25 mouse cellular contexts compared by ENCODE assay signal in the genomic region with DNA sequence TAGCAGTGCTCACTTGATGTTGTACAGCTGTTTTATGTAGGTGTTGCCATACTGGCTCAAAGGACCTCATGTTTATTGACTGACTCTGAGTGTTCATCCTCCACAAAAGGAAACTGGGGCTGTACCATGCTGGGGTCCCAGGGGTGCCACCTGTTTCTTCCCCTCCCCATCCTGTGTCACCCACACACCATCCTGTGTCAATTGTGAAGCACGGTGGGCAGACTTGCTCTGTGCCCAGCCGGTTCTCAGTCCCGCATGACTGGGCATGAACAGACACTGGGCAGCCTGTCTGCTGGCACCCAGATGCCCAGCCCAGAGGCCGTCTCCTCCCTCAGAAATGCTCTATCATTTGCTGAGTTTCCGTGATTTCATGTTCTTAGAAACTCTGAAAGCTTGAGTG. TPM values are rescaled to one million over a fixed set of nuclear protein-coding genes. Genes with fewer than 3 reads are reported as not detected.
DNase-seq lines count a peak whose midpoint lies in the region; ATAC-seq and TF ChIP-seq lines count a peak whose summit lies in the region.
"Had no signal": no experiment of that assay in that cellular context is flagged by ENCODE, and none has a peak within 500 bp of the region (broad histone marks: within the 10 kb centered on the region; RNA-seq: fewer than 3 reads in every experiment).

No protein-coding gene starts in this region.

- H3K4me3 ChIP-seq in kidney, postnatal 0 days (replicated peaks; ENCODE audit: low read depth, low read length): no peak overlapping the region
- H3K4me3 ChIP-seq in spleen, adult 2 months (ENCODE audit: extremely low read depth, insufficient read depth, insufficient read length): no peak overlapping the region
- H3K4me3 ChIP-seq: embryonic facial prominence, embryonic 15.5 days; limb, embryonic 15.5 days; midbrain, embryonic 12.5 days; neural tube, embryonic 12.5 days; stomach, embryonic 15.5 days had no signal

- peak; percentile 54 to 83 for DNase-seq in adrenal gland, adult (ENCODE audit: inconsistent age in 2 of 2, low spot score in 1 of 2)
- no peak for DNase-seq in adrenal gland, postnatal 25 days
- DNase-seq in kidney, postnatal 0 days (ENCODE audit: low spot score): no peak
- DNase-seq in kidney, postnatal 10 days: no peak
- peak in 1 of 2 experiments; percentile 65 for DNase-seq in spleen, adult 2 months (ENCODE audit: low read depth in 1 of 2, low spot score in 2 of 2)
- no peak for DNase-seq in spleen, adult 12 weeks (ENCODE audit: low spot score)
- DNase-seq in thymus, postnatal 4 days: peak; percentile 52
- DNase-seq: cerebellum, adult 8-10 months; heart, postnatal 10 days; layer of hippocampus, postnatal 36 days; lung, embryonic 14.5 days; lung, postnatal 4 days; right cerebral cortex, adult 18-20 months had no signal

- H3K4me1 ChIP-seq in kidney, postnatal 0 days (replicated peaks; ENCODE audit: insufficient read depth, low read length): peaks cover 29% of the 10 kb centered on the region
- H3K4me1 ChIP-seq in spleen, adult 2 months (ENCODE audit: control insufficient read depth, insufficient read depth, insufficient read length): peaks cover 54% of the 10 kb centered on the region; the same call in 1 of the 2 replicates

- H3K4me2 ChIP-seq in kidney, postnatal 0 days (ENCODE audit: low read length): no peak overlapping the region
- H3K4me2 ChIP-seq: embryonic facial prominence, embryonic 15.5 days; heart, embryonic 11.5 days; limb, embryonic 15.5 days; lung, embryonic 14.5 days; midbrain, embryonic 12.5 days; neural tube, embryonic 12.5 days; stomach, embryonic 15.5 days had no signal

- no peaks in the 10 kb centered on the region for H3K27me3 ChIP-seq in kidney, postnatal 0 days (ENCODE audit: insufficient read depth, low read length)
- H3K27me3 ChIP-seq in spleen, adult 2 months (ENCODE audit: control insufficient read depth, insufficient read depth, low read length): no peaks in the 10 kb centered on the region
- H3K27me3 ChIP-seq: embryonic facial prominence, embryonic 15.5 days; limb, embryonic 15.5 days; midbrain, embryonic 12.5 days; neural tube, embryonic 12.5 days; stomach, embryonic 15.5 days had no signal

- TF ChIP-seq POLR2A in spleen, adult 2 months (IDR thresholded peaks at IDR 0.05; ENCODE audit: low read depth, low read length): no peak

- ATAC-seq in kidney, postnatal 0 days (replicated peaks; ENCODE audit: low FRiP score, low read depth): 0 out of 2 replicates have a peak, but pooled peaks have one; percentile 31
- no peak for ATAC-seq in megakaryocyte-erythroid progenitor cell, adult 5-6 weeks (replicated peaks; ENCODE audit: low FRiP score, low TSS enrichment, poor library complexity, severe bottlenecking)
- ATAC-seq: CD4-positive, CD25-positive, alpha-beta regulatory T cell, adult 4 months; forebrain, embryonic 16.5 days; inflammation-experienced regulatory T-cells, adult 6 months had no signal

- no peaks in the 10 kb centered on the region for H3K36me3 ChIP-seq in kidney, postnatal 0 days (ENCODE audit: insufficient read depth, low read length)
- no peaks in the 10 kb centered on the region for H3K36me3 ChIP-seq in spleen, adult 2 months (ENCODE audit: control insufficient read depth, insufficient read depth, low read length)
- H3K36me3 ChIP-seq: embryonic facial prominence, embryonic 15.5 days; limb, embryonic 15.5 days; midbrain, embryonic 12.5 days; neural tube, embryonic 12.5 days; stomach, embryonic 15.5 days had no signal

- H3K9me3 ChIP-seq in kidney, postnatal 0 days (replicated peaks; ENCODE audit: low read length): no peaks in the 10 kb centered on the region
- H3K9me3 ChIP-seq: embryonic facial prominence, embryonic 15.5 days; limb, embryonic 15.5 days; midbrain, embryonic 12.5 days; neural tube, embryonic 12.5 days; stomach, embryonic 15.5 days had no signal

- WGBS in kidney, postnatal 0 days: 33% methylated on average over 5 of the region's 5 CpGs
- WGBS in spleen, adult 2 months: 25% methylated on average over 5 of the region's 5 CpGs

- no peak overlapping the region for H3K27ac ChIP-seq in kidney, postnatal 0 days
- peak overlapping the region; percentile 54 for H3K27ac ChIP-seq in spleen, adult 2 months (ENCODE audit: insufficient read depth, low read length)
- H3K27ac ChIP-seq: embryonic facial prominence, embryonic 15.5 days; limb, embryonic 15.5 days; midbrain, embryonic 12.5 days; neural tube, embryonic 12.5 days; stomach, embryonic 15.5 days had no signal

- no peak for TF ChIP-seq CTCF in kidney, postnatal 0 days (IDR thresholded peaks at IDR 0.05; ENCODE audit: low read depth)
- TF ChIP-seq CTCF in spleen, adult 2 months (IDR thresholded peaks at IDR 0.05; ENCODE audit: extremely low read depth, insufficient read depth, insufficient read length, insufficient replicate concordance): no peak

- H3K9ac ChIP-seq in kidney, postnatal 0 days (ENCODE audit: low read depth, low read length): no peak overlapping the region
- H3K9ac ChIP-seq: embryonic facial prominence, embryonic 15.5 days; limb, embryonic 15.5 days; lung, embryonic 14.5 days; midbrain, embryonic 12.5 days; neural tube, embryonic 12.5 days; stomach, embryonic 15.5 days had no signal

RNA-seq across cellular contexts. Expression of a gene that starts 15.4 kb away (rescaled TPM):
- total RNA-seq in adrenal gland, postnatal 25 days (2021): 144 and 210 TPM in 2 replicates
- polyA plus RNA-seq in kidney, postnatal 0 days (2015; fragmentation: Nextera tagmentation; extraction: Ambion mirVana): 63.8 and 65.5 TPM in 2 replicates
- 102 and 108 TPM in 2 replicates for polyA plus RNA-seq in spleen, adult 2 months (2012; rRNA removed)
- total RNA-seq in megakaryocyte-erythroid progenitor cell, adult 5-6 weeks (2014; fragmentation: Nextera tagmentation): 37.4 and 43.4 TPM in 2 replicates
- total RNA-seq in megakaryocyte-erythroid progenitor cell, adult 5-6 weeks (2017): 17.6 and 27.3 TPM in 2 replicates

RNA-seq across cellular contexts. Expression of a gene that starts 34.3 kb away (rescaled TPM):
- total RNA-seq in adrenal gland, postnatal 25 days (2021): 33.3 and 38.6 TPM in 2 replicates
- polyA plus RNA-seq in kidney, postnatal 0 days (2015; fragmentation: Nextera tagmentation; extraction: Ambion mirVana): 19.8 and 23.5 TPM in 2 replicates
- polyA plus RNA-seq in spleen, adult 2 months (2012; rRNA removed): 29.8 and 36.5 TPM in 2 replicates
- total RNA-seq in megakaryocyte-erythroid progenitor cell, adult 5-6 weeks (2014; fragmentation: Nextera tagmentation): 32.1 and 33.3 TPM in 2 replicates
- 14.7 and 22.6 TPM in 2 replicates for total RNA-seq in megakaryocyte-erythroid progenitor cell, adult 5-6 weeks (2017)

RNA-seq across cellular contexts. Expression of a gene that starts 36.3 kb away (rescaled TPM):
- 1.1 and 2.7 TPM in 2 replicates for total RNA-seq in adrenal gland, postnatal 25 days (2021)
- 3.4 TPM in 2 replicates for polyA plus RNA-seq in kidney, postnatal 0 days (2015; fragmentation: Nextera tagmentation; extraction: Ambion mirVana)
- polyA plus RNA-seq in spleen, adult 2 months (2012; rRNA removed): 0.25 and 0.46 TPM in 2 replicates
- total RNA-seq in megakaryocyte-erythroid progenitor cell, adult 5-6 weeks (2014; fragmentation: Nextera tagmentation): not detected in 2 replicates
- not detected in 2 replicates for total RNA-seq in megakaryocyte-erythroid progenitor cell, adult 5-6 weeks (2017)
- total RNA-seq: ES-E14; monocyte, adult 5-6 weeks had no signal
- polyA plus RNA-seq: CD4-positive, CD25-positive, alpha-beta regulatory T cell, adult 4 months; heart, embryonic 11.5 days had no signal

RNA-seq across cellular contexts. Expression of a gene that starts 39.5 kb away (rescaled TPM):
- 14.8 and 16.5 TPM in 2 replicates for total RNA-seq in adrenal gland, postnatal 25 days (2021)
- polyA plus RNA-seq in kidney, postnatal 0 days (2015; fragmentation: Nextera tagmentation; extraction: Ambion mirVana): 0.58 and 0.64 TPM in 2 replicates
- 1.5 and 2.6 TPM in 2 replicates for polyA plus RNA-seq in spleen, adult 2 months (2012; rRNA removed)
- total RNA-seq in megakaryocyte-erythroid progenitor cell, adult 5-6 weeks (2014; fragmentation: Nextera tagmentation): not detected in 2 replicates
- not detected in 2 replicates for total RNA-seq in megakaryocyte-erythroid progenitor cell, adult 5-6 weeks (2017)

RNA-seq across cellular contexts. Expression of a gene that starts 51.0 kb away (rescaled TPM):
- 22.4 and 29.1 TPM in 2 replicates for total RNA-seq in adrenal gland, postnatal 25 days (2021)
- polyA plus RNA-seq in kidney, postnatal 0 days (2015; fragmentation: Nextera tagmentation; extraction: Ambion mirVana): 26.3 and 30.0 TPM in 2 replicates
- 30.8 and 33.6 TPM in 2 replicates for polyA plus RNA-seq in spleen, adult 2 months (2012; rRNA removed)
- 17.6 and 30.6 TPM in 2 replicates for total RNA-seq in megakaryocyte-erythroid progenitor cell, adult 5-6 weeks (2014; fragmentation: Nextera tagmentation)
- 16.2 and 18.7 TPM in 2 replicates for total RNA-seq in megakaryocyte-erythroid progenitor cell, adult 5-6 weeks (2017)

Comparison
In these comparisons a context has a peak if more than half of its experiments do, and no peak if none do; other contexts are left out.
1. DNase-seq: peak in adrenal gland, adult (2 of 2) and thymus, postnatal 4 days (single experiment); none in adrenal gland, postnatal 25 days (single experiment), kidney, postnatal 0 days (single experiment), kidney, postnatal 10 days (single experiment) and spleen, adult 12 weeks (single experiment).